Mouse (Mus musculus): Measurements from ENCODE around the gene Coq10b. TPM values are rescaled to one million over a fixed set of nuclear protein-coding genes. Genes with fewer than 3 reads are reported as not detected.
"Not testable (repeated sequence)": the region's sequence is repeated elsewhere in the genome, so short reads cannot be mapped to it uniquely, and the experiment has no call there.

The Coq10b gene
- polyA plus RNA-seq, 1 experiment, result 20.7 TPM

- no peak for TF ChIP-seq POLR2A (IDR thresholded peaks at IDR 0.05; ENCODE audit: low read depth, low read length)
- TF ChIP-seq CTCF (conservative IDR thresholded peaks at IDR 0.05; ENCODE audit: insufficient read depth, insufficient read length, low read depth, low read length), result 0 out of 2 replicates have a peak, but pooled peaks have one; percentile 11
- no peak overlapping the region for H3K4me3 ChIP-seq (ENCODE audit: insufficient read depth, low read depth, low read length)
- DNase-seq, result no peak
- H3K36me3 ChIP-seq (ENCODE audit: control insufficient read depth, insufficient read depth, low read length), result no peaks in the 10 kb centered on the region
- no peak overlapping the region for H3K27ac ChIP-seq (ENCODE audit: insufficient read depth, low read depth, low read length)
- 81% methylated on average over 1 of the region's 1 CpGs for WGBS
- no peaks in the 10 kb centered on the region for H3K4me1 ChIP-seq (ENCODE audit: control insufficient read depth, insufficient read depth, low read length)
- no peaks in the 10 kb centered on the region for H3K27me3 ChIP-seq (replicated peaks; ENCODE audit: control insufficient read depth, insufficient read depth, low read length)
Measured at GRCm38 (mm10) chr1:55042246-55042645, 10.3 kb upstream of the Coq10b start.

DNA sequence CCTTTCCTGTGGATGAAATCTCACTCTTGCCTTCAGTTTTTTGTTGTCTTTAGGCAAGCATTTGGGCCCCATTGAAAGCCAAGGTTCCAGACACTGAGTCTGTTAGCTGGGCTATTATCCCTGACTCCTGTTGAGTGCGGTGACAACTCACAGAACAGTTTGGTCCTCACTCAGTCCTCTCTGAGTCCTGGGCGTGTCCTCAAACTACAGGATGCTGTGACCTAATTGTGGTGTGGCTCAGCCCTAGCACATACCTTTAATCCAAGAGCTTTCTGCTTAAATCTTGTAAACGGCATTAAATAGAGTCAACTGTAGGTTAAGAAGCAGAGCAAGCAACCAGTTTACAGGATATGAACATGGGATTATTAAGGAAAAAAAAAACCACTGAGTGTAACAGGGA is 9.4 kb upstream of the Coq10b start:
- H3K27me3 ChIP-seq (replicated peaks; ENCODE audit: control insufficient read depth, insufficient read depth, low read length), result no peaks in the 10 kb centered on the region
- H3K4me1 ChIP-seq (ENCODE audit: control insufficient read depth, insufficient read depth, low read length), result no peaks in the 10 kb centered on the region
- no peak for DNase-seq
- 84% methylated on average over 3 of the region's 3 CpGs for WGBS
- no peak overlapping the region for H3K27ac ChIP-seq (ENCODE audit: insufficient read depth, low read depth, low read length)
- no peak for TF ChIP-seq POLR2A (IDR thresholded peaks at IDR 0.05; ENCODE audit: low read depth, low read length)
- TF ChIP-seq CTCF (conservative IDR thresholded peaks at IDR 0.05; ENCODE audit: insufficient read depth, insufficient read length, low read depth, low read length), result no peak
- H3K36me3 ChIP-seq (ENCODE audit: control insufficient read depth, insufficient read depth, low read length), result no peaks in the 10 kb centered on the region
- no peak overlapping the region for H3K4me3 ChIP-seq (ENCODE audit: insufficient read depth, low read depth, low read length)

GRCm38 (mm10) chr1:55048841-55049587 is 3.6 kb upstream of the Coq10b start:
- no peak for DNase-seq
- no peak overlapping the region for H3K4me3 ChIP-seq (ENCODE audit: insufficient read depth, low read depth, low read length)
- H3K4me1 ChIP-seq (ENCODE audit: control insufficient read depth, insufficient read depth, low read length), result peaks cover 11% of the 10 kb centered on the region; the same call in 1 of the 2 replicates
- 59% methylated on average over 4 of the region's 4 CpGs for WGBS
- H3K36me3 ChIP-seq (ENCODE audit: control insufficient read depth, insufficient read depth, low read length), result no peaks in the 10 kb centered on the region
- peak overlapping the region; percentile 80; the same call in 1 of the 2 replicates for H3K27ac ChIP-seq (ENCODE audit: insufficient read depth, low read depth, low read length)
- H3K27me3 ChIP-seq (replicated peaks; ENCODE audit: control insufficient read depth, insufficient read depth, low read length), result no peaks in the 10 kb centered on the region
- TF ChIP-seq POLR2A (IDR thresholded peaks at IDR 0.05; ENCODE audit: low read depth, low read length) (no peak), CTCF (conservative IDR thresholded peaks at IDR 0.05; ENCODE audit: insufficient read depth, insufficient read length, low read depth, low read length) (no peak)

GRCm38 (mm10) chr1:55051671-55052070 is 899 bp upstream of the Coq10b start:
- no peak for DNase-seq
- peak overlapping the region; percentile 100 for H3K27ac ChIP-seq (ENCODE audit: insufficient read depth, low read depth, low read length)
- peaks cover 20% of the 10 kb centered on the region; the same call in 1 of the 2 replicates for H3K4me1 ChIP-seq (ENCODE audit: control insufficient read depth, insufficient read depth, low read length)
- WGBS, result 79% methylated on average over 3 of the region's 3 CpGs
- H3K27me3 ChIP-seq (replicated peaks; ENCODE audit: control insufficient read depth, insufficient read depth, low read length), result no peaks in the 10 kb centered on the region
- TF ChIP-seq POLR2A (IDR thresholded peaks at IDR 0.05; ENCODE audit: low read depth, low read length) (no peak), CTCF (conservative IDR thresholded peaks at IDR 0.05; ENCODE audit: insufficient read depth, insufficient read length, low read depth, low read length) (no peak)
- no peaks in the 10 kb centered on the region; the same call in 1 of the 2 replicates for H3K36me3 ChIP-seq (ENCODE audit: control insufficient read depth, insufficient read depth, low read length)
- no peak overlapping the region for H3K4me3 ChIP-seq (ENCODE audit: insufficient read depth, low read depth, low read length)

DNA sequence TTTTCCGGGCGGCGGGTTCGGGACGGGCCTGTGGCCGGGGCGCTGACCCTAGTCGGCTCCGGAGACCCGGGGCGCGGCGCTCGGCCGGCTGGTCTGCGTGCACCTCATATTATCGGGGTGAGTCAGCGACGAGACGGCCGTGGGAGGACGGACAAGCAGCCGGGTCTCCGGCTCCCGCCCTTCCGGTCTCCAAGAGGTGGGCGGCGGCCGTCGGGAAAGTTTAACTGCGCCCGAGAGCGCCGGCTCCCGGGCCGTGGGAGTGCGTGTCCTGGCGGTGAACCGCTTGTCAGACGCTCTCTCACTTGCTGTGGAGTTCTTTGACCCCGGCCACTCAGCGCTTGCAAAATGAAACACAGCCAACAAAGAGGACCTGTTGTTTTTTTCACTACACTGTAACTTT is 435 bp downstream of the Coq10b start:
- Histone ChIP-seq H3K27ac (ENCODE audit: insufficient read depth, low read depth, low read length) (peak overlapping the region; percentile 96), H3K4me1 (ENCODE audit: control insufficient read depth, insufficient read depth, low read length) (peaks cover 23% of the 10 kb centered on the region; the same call in 1 of the 2 replicates), H3K36me3 (ENCODE audit: control insufficient read depth, insufficient read depth, low read length) (no peaks in the 10 kb centered on the region; the same call in 1 of the 2 replicates), H3K27me3 (replicated peaks; ENCODE audit: control insufficient read depth, insufficient read depth, low read length) (no peaks in the 10 kb centered on the region), H3K4me3 (ENCODE audit: insufficient read depth, low read depth, low read length) (peak overlapping the region; percentile 80)
- DNase-seq, result peak; percentile 89
- WGBS, result 1% methylated on average over 42 of the region's 42 CpGs
- no peak for TF ChIP-seq POLR2A (IDR thresholded peaks at IDR 0.05; ENCODE audit: low read depth, low read length)
- TF ChIP-seq CTCF (conservative IDR thresholded peaks at IDR 0.05; ENCODE audit: insufficient read depth, insufficient read length, low read depth, low read length), result no peak

DNA sequence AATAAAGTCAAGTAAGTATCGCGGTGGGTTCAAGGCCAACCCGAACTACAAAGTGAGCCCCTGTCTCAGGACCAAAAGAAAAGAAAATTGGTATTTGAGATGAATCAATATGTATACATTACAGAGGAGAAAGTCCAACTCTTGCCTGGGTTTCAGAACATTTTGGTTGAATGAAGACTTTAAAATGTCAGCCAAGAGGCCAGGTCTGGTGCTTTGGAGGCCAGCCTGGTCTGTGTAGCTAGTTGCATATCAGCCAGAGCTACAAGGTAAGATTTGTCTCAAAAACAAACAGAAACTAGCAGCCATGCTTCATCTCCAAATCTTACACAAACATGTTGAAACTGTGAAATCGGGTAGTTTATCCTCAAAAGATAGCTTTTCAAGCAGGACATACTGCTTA is 1.0 kb downstream of the Coq10b start:
- 56% methylated on average over 4 of the region's 4 CpGs for WGBS
- Histone ChIP-seq H3K27me3 (replicated peaks; ENCODE audit: control insufficient read depth, insufficient read depth, low read length) (no peaks in the 10 kb centered on the region), H3K4me1 (ENCODE audit: control insufficient read depth, insufficient read depth, low read length) (peaks cover 23% of the 10 kb centered on the region; the same call in 1 of the 2 replicates), H3K36me3 (ENCODE audit: control insufficient read depth, insufficient read depth, low read length) (no peaks in the 10 kb centered on the region; the same call in 1 of the 2 replicates), H3K27ac (ENCODE audit: insufficient read depth, low read depth, low read length) (peak overlapping the region; percentile 96), H3K4me3 (ENCODE audit: insufficient read depth, low read depth, low read length) (peak overlapping the region; percentile 80)
- DNase-seq, result no peak
- TF ChIP-seq CTCF (conservative IDR thresholded peaks at IDR 0.05; ENCODE audit: insufficient read depth, insufficient read length, low read depth, low read length) (no peak), POLR2A (IDR thresholded peaks at IDR 0.05; ENCODE audit: low read depth, low read length) (no peak)

DNA sequence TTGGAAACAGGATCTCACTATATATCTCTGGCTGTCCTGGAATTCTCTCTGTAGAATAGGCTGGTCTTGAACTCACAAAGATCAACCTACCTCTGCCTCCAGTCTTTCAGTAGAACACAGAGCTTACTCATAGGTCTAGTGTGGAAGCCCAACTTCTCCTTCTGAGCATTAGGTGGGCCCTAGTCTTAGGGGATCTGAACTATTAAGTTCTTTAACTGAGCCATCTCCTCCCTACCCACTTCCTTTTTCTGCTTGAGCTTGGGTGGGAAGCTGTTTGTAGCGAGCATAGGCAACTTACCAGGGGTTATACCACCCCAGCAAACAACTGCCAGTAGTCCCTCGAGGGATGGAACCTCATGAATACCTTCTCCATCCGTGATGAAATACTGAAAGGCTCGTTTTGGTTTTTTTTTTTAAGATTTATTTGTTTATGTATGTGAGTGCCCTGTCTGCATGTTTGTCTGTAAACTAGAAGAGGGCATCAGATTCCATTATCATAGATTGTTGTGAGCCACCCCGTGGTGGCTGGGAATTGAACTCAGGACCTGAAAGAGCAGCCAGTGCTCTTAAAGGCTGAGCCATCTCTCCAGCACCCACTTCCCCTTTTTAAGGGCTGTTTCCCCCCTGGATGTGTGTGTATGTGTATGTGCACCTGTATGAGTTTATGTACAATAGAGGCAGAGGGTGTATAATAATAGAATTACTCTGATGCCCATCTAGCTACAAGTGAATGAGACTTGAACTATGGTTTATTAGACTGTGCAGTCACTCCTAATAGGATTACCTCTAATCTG is 2.9 kb downstream of the Coq10b start:
- no peak for DNase-seq
- no peak for TF ChIP-seq POLR2A (IDR thresholded peaks at IDR 0.05; ENCODE audit: low read depth, low read length)
- TF ChIP-seq CTCF (conservative IDR thresholded peaks at IDR 0.05; ENCODE audit: insufficient read depth, insufficient read length, low read depth, low read length), result no peak
- peaks cover 21% of the 10 kb centered on the region; the same call in 1 of the 2 replicates for H3K4me1 ChIP-seq (ENCODE audit: control insufficient read depth, insufficient read depth, low read length)
- no peaks in the 10 kb centered on the region; the same call in 1 of the 2 replicates for H3K36me3 ChIP-seq (ENCODE audit: control insufficient read depth, insufficient read depth, low read length)
- 83% methylated on average over 5 of the region's 5 CpGs for WGBS
- H3K4me3 ChIP-seq (ENCODE audit: insufficient read depth, low read depth, low read length), result no peak overlapping the region
- no peaks in the 10 kb centered on the region for H3K27me3 ChIP-seq (replicated peaks; ENCODE audit: control insufficient read depth, insufficient read depth, low read length)
- H3K27ac ChIP-seq (ENCODE audit: insufficient read depth, low read depth, low read length), result no peak overlapping the region

DNA sequence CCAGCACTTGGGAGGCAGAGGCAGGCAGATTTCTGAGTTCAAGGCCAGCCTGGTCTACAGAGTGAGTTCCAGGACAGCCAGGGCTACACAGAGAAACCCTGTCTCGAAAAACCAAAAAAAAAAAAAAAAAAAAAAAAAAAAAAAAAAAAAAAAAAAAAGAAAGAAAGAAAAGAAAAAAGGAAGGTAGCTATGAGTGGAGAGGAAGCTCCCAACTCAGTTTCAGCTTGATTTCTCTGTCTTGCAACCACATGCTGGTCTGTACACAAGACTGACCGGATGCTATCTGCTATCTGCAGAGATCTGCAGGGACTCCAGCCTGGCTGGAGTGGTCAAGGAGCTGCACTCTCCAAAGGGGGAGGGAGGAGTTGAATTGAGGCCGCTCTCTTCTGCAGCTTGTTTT is 5.8 kb downstream of the Coq10b start:
- not testable (repeated sequence) for H3K4me3 ChIP-seq (ENCODE audit: insufficient read depth, low read depth, low read length); DNase-seq; H3K27me3 ChIP-seq (replicated peaks; ENCODE audit: control insufficient read depth, insufficient read depth, low read length); H3K36me3 ChIP-seq (ENCODE audit: control insufficient read depth, insufficient read depth, low read length); H3K27ac ChIP-seq (ENCODE audit: insufficient read depth, low read depth, low read length)
- 91% methylated on average over 2 of the region's 3 CpGs for WGBS
- peaks cover 17% of the 10 kb centered on the region; the same call in 1 of the 2 replicates for H3K4me1 ChIP-seq (ENCODE audit: control insufficient read depth, insufficient read depth, low read length)
